Mouse (Mus musculus) forebrain, embryonic 16.5 days (tissue): ENCODE measurements at regions not wholly inside any gene's neighbourhood (a gene's known extent, or its start where the extent isn't known, plus 50 kb on each side); places are given as distances from the start of the nearest gene placed in this dataset.
"Not testable (repeated sequence)": the region's sequence is repeated elsewhere in the genome, so short reads cannot be mapped to it uniquely, and the experiment has no call there.

Source experiments
- ATAC-seq: fragments of 200-750 bp; cut with Nextera tagmentation; 2 replicates; pipeline ENCODE4 v1.8.0; 2017; ENCODE audit warnings: mild to moderate bottlenecking, moderate library complexity
- H3K27ac ChIP-seq: fragments of 300-500 bp; sonication (generic); 2 replicates; pipeline ENCODE4 v1.5.1; 2014; ENCODE audit warnings: low read length, control low read depth
- H3K27me3 ChIP-seq: fragments of 300-500 bp; sonication (generic); replicated peaks from 2 replicates; pipeline ENCODE4 v1.6.1; 2014; ENCODE audit warnings: low read length; ENCODE audit not compliant: control insufficient read depth, insufficient read depth
- H3K36me3 ChIP-seq: fragments of 300-500 bp; sonication (generic); 2 replicates; pipeline ENCODE4 v1.6.1; 2014; ENCODE audit not compliant: control insufficient read depth, insufficient read depth
- H3K4me1 ChIP-seq: fragments of 300-500 bp; sonication (generic); replicated peaks from 2 replicates; pipeline ENCODE4 v1.6.1; 2014; ENCODE audit warnings: low read length; ENCODE audit not compliant: control insufficient read depth, insufficient read depth
- H3K4me2 ChIP-seq: fragments of 300-500 bp; sonication (generic); 2 replicates; pipeline ENCODE4 v1.6.1; 2014; ENCODE audit warnings: mild to moderate bottlenecking, low read length, control low read depth
- H3K4me3 ChIP-seq: fragments of 300-500 bp; sonication (generic); replicated peaks from 2 replicates; pipeline ENCODE4 v1.5.1; 2014; ENCODE audit warnings: mild to moderate bottlenecking, low read length, control low read depth
- H3K9ac ChIP-seq: fragments of 300-500 bp; sonication (generic); replicated peaks from 2 replicates; pipeline ENCODE4 v1.6.1; 2014; ENCODE audit warnings: low read depth, low read length, control low read depth
- H3K9me3 ChIP-seq: fragments of 300-500 bp; sonication (generic); 2 replicates; pipeline ENCODE4 v1.6.1; 2016; ENCODE audit warnings: low read length; ENCODE audit not compliant: control insufficient read depth
- WGBS: fragments of 180-500 bp; shearing (Covaris S2); extraction: QIAGEN DNeasy Blood & Tissue Kit; methylation state at CpG from one replicate; pipeline ENCODE4 v1.1.7; 2014; 5-methylcytosine and 5-hydroxymethylcytosine counted together

GRCm38 (mm10) chr2:107117564-107117963, 58.1 kb upstream of the Fshb start:
- Histone ChIP-seq H3K9me3 (no peaks in the 10 kb centered on the region), H3K9ac (no peak overlapping the region), H3K36me3 (no peaks in the 10 kb centered on the region), H3K4me1 (no peaks in the 10 kb centered on the region), H3K27me3 (no peaks in the 10 kb centered on the region), H3K27ac (no peak overlapping the region), H3K4me3 (no peak overlapping the region), H3K4me2 (no peak overlapping the region)
- 91% methylated on average over 6 of the region's 6 CpGs for WGBS
- ATAC-seq, result no peak

- no peaks in the 10 kb centered on the region for H3K36me3 ChIP-seq
- no peaks in the 10 kb centered on the region for H3K4me1 ChIP-seq
- H3K9ac ChIP-seq, result no peak overlapping the region
- H3K27ac ChIP-seq, result no peak overlapping the region
- 93% methylated on average over 9 of the region's 9 CpGs for WGBS
- no peak overlapping the region for H3K4me2 ChIP-seq
- no peak overlapping the region for H3K4me3 ChIP-seq
- H3K9me3 ChIP-seq, result no peaks in the 10 kb centered on the region
- no peak for ATAC-seq
- no peaks in the 10 kb centered on the region for H3K27me3 ChIP-seq
These were observed 59.4 kb upstream of the Fshb start for GRCm38 (mm10) chr2:107118711-107119474.

- Histone ChIP-seq H3K4me2 (no peak overlapping the region), H3K4me1 (no peaks in the 10 kb centered on the region), H3K9me3 (no peaks in the 10 kb centered on the region), H3K36me3 (no peaks in the 10 kb centered on the region), H3K27ac (no peak overlapping the region), H3K4me3 (no peak overlapping the region), H3K27me3 (no peaks in the 10 kb centered on the region), H3K9ac (no peak overlapping the region)
- no peak for ATAC-seq
- 96% methylated on average over 1 of the region's 1 CpGs for WGBS
These were observed 60.2 kb upstream of the Fshb start for GRCm38 (mm10) chr2:107119697-107120096.

GRCm38 (mm10) chr2:107133186-107133585, 73.7 kb upstream of the Fshb start:
- Histone ChIP-seq H3K9ac (no peak overlapping the region), H3K36me3 (no peaks in the 10 kb centered on the region), H3K4me1 (no peaks in the 10 kb centered on the region), H3K4me3 (no peak overlapping the region), H3K27me3 (no peaks in the 10 kb centered on the region), H3K4me2 (no peak overlapping the region), H3K27ac (no peak overlapping the region), H3K9me3 (no peaks in the 10 kb centered on the region)
- peak; percentile 58 for ATAC-seq

GRCm38 (mm10) chr2:107149317-107149716, 89.9 kb upstream of the Fshb start:
- peak; percentile 55 for ATAC-seq
- Histone ChIP-seq H3K9me3 (no peaks in the 10 kb centered on the region), H3K36me3 (no peaks in the 10 kb centered on the region), H3K4me3 (no peak overlapping the region), H3K9ac (no peak overlapping the region), H3K4me2 (no peak overlapping the region), H3K27ac (no peak overlapping the region), H3K4me1 (no peaks in the 10 kb centered on the region; the same call in 1 of the 2 replicates), H3K27me3 (no peaks in the 10 kb centered on the region)
- 70% methylated on average over 2 of the region's 2 CpGs for WGBS

GRCm38 (mm10) chr2:107149851-107150250, 90.4 kb upstream of the Fshb start:
- Histone ChIP-seq H3K4me1 (no peaks in the 10 kb centered on the region; the same call in 1 of the 2 replicates), H3K9ac (no peak overlapping the region), H3K4me3 (no peak overlapping the region), H3K4me2 (no peak overlapping the region), H3K9me3 (no peaks in the 10 kb centered on the region), H3K27ac (no peak overlapping the region), H3K36me3 (no peaks in the 10 kb centered on the region), H3K27me3 (no peaks in the 10 kb centered on the region)
- WGBS, result 79% methylated on average over 2 of the region's 2 CpGs
- ATAC-seq, result no peak

GRCm38 (mm10) chr2:107150373-107150772, 90.9 kb upstream of the Fshb start:
- Histone ChIP-seq H3K27me3 (no peaks in the 10 kb centered on the region), H3K9me3 (no peaks in the 10 kb centered on the region), H3K4me1 (no peaks in the 10 kb centered on the region; the same call in 1 of the 2 replicates), H3K4me3 (no peak overlapping the region), H3K9ac (no peak overlapping the region), H3K4me2 (no peak overlapping the region), H3K36me3 (no peaks in the 10 kb centered on the region), H3K27ac (no peak overlapping the region)
- 67% methylated on average over 3 of the region's 3 CpGs for WGBS
- peak; percentile 64; the same call in 1 of the 2 replicates for ATAC-seq

- H3K4me3 ChIP-seq, result no peak overlapping the region
- no peaks in the 10 kb centered on the region for H3K36me3 ChIP-seq
- H3K9ac ChIP-seq, result no peak overlapping the region
- no peaks in the 10 kb centered on the region for H3K27me3 ChIP-seq
- H3K4me1 ChIP-seq, result no peaks in the 10 kb centered on the region; the same call in 1 of the 2 replicates
- H3K9me3 ChIP-seq, result no peaks in the 10 kb centered on the region
- no peak overlapping the region for H3K4me2 ChIP-seq
- H3K27ac ChIP-seq, result no peak overlapping the region
- ATAC-seq, result no peak
These were observed 92.4 kb upstream of the Fshb start for GRCm38 (mm10) chr2:107151878-107152277.

GRCm38 (mm10) chr2:107158836-107159402, 99.5 kb upstream of the Fshb start:
- not testable (repeated sequence) for H3K27me3 ChIP-seq, H3K9ac ChIP-seq, H3K4me3 ChIP-seq, H3K27ac ChIP-seq, ATAC-seq, H3K9me3 ChIP-seq, H3K4me1 ChIP-seq, H3K36me3 ChIP-seq, H3K4me2 ChIP-seq
- WGBS, result 96% methylated on average over 13 of the region's 13 CpGs
